Mouse (Mus musculus) heart, adult 2 months (tissue): ENCODE results near the gene Lmntd1.

Source experiments
- CTCF ChIP-seq: fragments of 200-600 bp; IDR thresholded peaks from 2 replicates; pipeline ENCODE4 v1.8.1; 2022; ENCODE audit warnings: antibody characterized with exemption, mild to moderate bottlenecking, moderate library complexity
- EP300 ChIP-seq: fragments of 200-500 bp; IDR thresholded peaks from 2 replicates; pipeline ENCODE4 v1.6.1; 2011; ENCODE audit warnings: low read depth, low read length, control low read depth; ENCODE audit not compliant: insufficient read depth

- TF ChIP-seq CTCF (no peak), EP300 (no peak)
Measured at GRCm38 (mm10) chr6:145445380-145445779, 168.7 kb downstream of the Lmntd1 start.
